In the genomic region with DNA sequence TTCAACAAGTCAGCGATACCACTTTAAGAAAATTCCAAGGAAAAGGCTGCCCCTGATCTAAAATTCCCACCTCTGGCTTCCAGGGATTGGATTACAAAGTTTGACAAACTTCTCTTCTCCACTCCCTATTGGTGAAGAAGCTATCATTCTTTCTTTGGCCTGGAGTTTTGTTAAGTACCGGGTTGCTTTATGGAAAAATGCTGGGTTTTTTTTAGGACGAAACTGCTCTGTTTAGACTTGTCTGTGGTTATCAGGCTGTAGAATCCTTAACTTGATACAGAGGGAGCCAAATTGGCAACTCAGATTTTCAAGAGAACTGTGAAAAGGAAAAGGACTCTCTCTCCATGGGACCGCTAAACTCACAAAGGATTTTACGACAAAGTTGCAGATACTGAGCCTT, we compare ENCODE assay signal across 8 mouse cellular contexts. TPM values are rescaled to one million over a fixed set of nuclear protein-coding genes. Genes with fewer than 3 reads are reported as not detected.
DNase-seq lines count a peak whose midpoint lies in the region; ATAC-seq and TF ChIP-seq lines count a peak whose summit lies in the region.

A gene (plus strand): TSS at position 134 of the 400 bp plus-strand sequence.

- in situ Hi-C loops in CH12.LX (cut with MboI; ENCODE audit: low pct_ligation_motif_present, low pct_unique_long_range_greater_than_20kb, low sequenced_read_pairs), result loop anchor here (25.0 kb wide), 2 partner anchors 585 to 1210 kb away; a partner anchor contains a TSS

- H3K4me1 ChIP-seq in CH12.LX (ENCODE audit: control insufficient read depth in 1 of 2, insufficient read depth in 2 of 2), result peaks cover 0 to 21% of the 10 kb centered on the region in 2 experiments; a peak in 2 of 4 replicates
- H3K4me1 ChIP-seq in forebrain, embryonic 15.5 days, result peaks cover 39% of the 10 kb centered on the region
- peaks cover 56% of the 10 kb centered on the region for H3K4me1 ChIP-seq in hindbrain, embryonic 10.5 days (replicated peaks)
- peaks cover 6% of the 10 kb centered on the region; the same call in 1 of the 2 replicates for H3K4me1 ChIP-seq in liver, postnatal 0 days (ENCODE audit: insufficient read depth)

- no peaks in the 10 kb centered on the region for H3K27me3 ChIP-seq in CH12.LX (replicated peaks)
- no peaks in the 10 kb centered on the region for H3K27me3 ChIP-seq in forebrain, embryonic 15.5 days
- H3K27me3 ChIP-seq in hindbrain, embryonic 10.5 days (ENCODE audit: insufficient read depth, poor library complexity, severe bottlenecking), result no peaks in the 10 kb centered on the region
- no peaks in the 10 kb centered on the region for H3K27me3 ChIP-seq in liver, postnatal 0 days (ENCODE audit: insufficient read depth, low read length)

- dilution Hi-C loops in CH12.LX (cut with MboI; ENCODE audit: extremely low pct_ligation_motif_present, extremely low pct_unique_long_range_greater_than_20kb, low sequenced_read_pairs), result no loop called here

- no peak for TF ChIP-seq EP300 in CH12.LX (IDR thresholded peaks at IDR 0.05; ENCODE audit: low read length)
- TF ChIP-seq EP300 in liver, postnatal 0 days (IDR thresholded peaks at IDR 0.05; ENCODE audit: low read depth), result no peak

- DNase-seq in CH12.LX (ENCODE audit: extremely low read depth), result no peak
- DNase-seq in adrenal gland, adult 8-10 months, result no peak
- DNase-seq in hindbrain, embryonic 10.5 days (ENCODE audit: low spot score), result peak; percentile 17
- DNase-seq in liver, postnatal 0 days, result no peak
- peak; percentile 35 for DNase-seq in telencephalon, adult 2 months (ENCODE audit: low read depth, low spot score)
- no peak for DNase-seq in spleen, postnatal 10 days (ENCODE audit: low spot score in 2 of 2)
- no peak for DNase-seq in urinary bladder, postnatal 4 days (ENCODE audit: low spot score in 2 of 2)

- TF ChIP-seq CTCF in CH12.LX (conservative IDR thresholded peaks at IDR 0.05 in 1 of 2, IDR thresholded peaks at IDR 0.05 in 1 of 2; ENCODE audit: low read depth in 2 of 2, low read length in 2 of 2), result no peak
- no peak for TF ChIP-seq CTCF in liver, postnatal 0 days (IDR thresholded peaks at IDR 0.05; ENCODE audit: low read depth)

- H3K27ac ChIP-seq in CH12.LX (ENCODE audit: insufficient read depth, low read depth), result no peak within 1 kb of the TSS
- peak within 1 kb of the TSS; percentile 91 for H3K27ac ChIP-seq in forebrain, embryonic 15.5 days (replicated peaks)
- peak within 1 kb of the TSS; percentile 92 for H3K27ac ChIP-seq in hindbrain, embryonic 10.5 days
- H3K27ac ChIP-seq in liver, postnatal 0 days (ENCODE audit: low read depth), result peak within 1 kb of the TSS; percentile 90

- under 1% methylated on average over 5 of the region's 5 CpGs for WGBS in forebrain, embryonic 15.5 days
- 1% methylated on average over 5 of the region's 5 CpGs for WGBS in hindbrain, embryonic 10.5 days
- 44% methylated on average over 5 of the region's 5 CpGs for WGBS in liver, postnatal 0 days (ENCODE audit: insufficient replicate concordance)

- no peak for TF ChIP-seq POLR2A in CH12.LX (IDR thresholded peaks at IDR 0.05; ENCODE audit: low read depth, low read length)

- H3K36me3 ChIP-seq in CH12.LX (replicated peaks in 1 of 2; ENCODE audit: control insufficient read depth in 1 of 2, insufficient read depth in 1 of 2, low read length in 1 of 2), result no peaks in the 10 kb centered on the region
- H3K36me3 ChIP-seq in forebrain, embryonic 15.5 days, result no peaks in the 10 kb centered on the region
- H3K36me3 ChIP-seq in hindbrain, embryonic 10.5 days, result no peaks in the 10 kb centered on the region
- no peaks in the 10 kb centered on the region for H3K36me3 ChIP-seq in liver, postnatal 0 days (replicated peaks; ENCODE audit: insufficient read depth, low read length)

- peak within 1 kb of the TSS; percentile 73 to 92 (median 90) for H3K4me3 ChIP-seq in CH12.LX (replicated peaks in 1 of 3; ENCODE audit: low read depth in 2 of 3, low read length in 2 of 3, poor library complexity in 1 of 3)
- H3K4me3 ChIP-seq in forebrain, embryonic 15.5 days, result peak within 1 kb of the TSS; percentile 61
- H3K4me3 ChIP-seq in hindbrain, embryonic 10.5 days, result peak within 1 kb of the TSS; percentile 74
- peak within 1 kb of the TSS; percentile 70 for H3K4me3 ChIP-seq in liver, postnatal 0 days (ENCODE audit: low read depth, low read length)

- no peaks in the 10 kb centered on the region for H3K9me3 ChIP-seq in CH12.LX (replicated peaks; ENCODE audit: low read length)
- H3K9me3 ChIP-seq in forebrain, embryonic 15.5 days, result no peaks in the 10 kb centered on the region
- no peaks in the 10 kb centered on the region for H3K9me3 ChIP-seq in hindbrain, embryonic 10.5 days
- H3K9me3 ChIP-seq in liver, postnatal 0 days (ENCODE audit: low read length), result no peaks in the 10 kb centered on the region

- peak within 1 kb of the TSS; percentile 99 for H3K4me2 ChIP-seq in CH12.LX (ENCODE audit: insufficient read depth, low read depth, poor library complexity, severe bottlenecking)
- peak within 1 kb of the TSS; percentile 60 for H3K4me2 ChIP-seq in forebrain, embryonic 15.5 days (replicated peaks)
- H3K4me2 ChIP-seq in liver, postnatal 0 days (ENCODE audit: low read depth, low read length), result peak within 1 kb of the TSS; percentile 74

- peak within 1 kb of the TSS; percentile 93 for H3K9ac ChIP-seq in CH12.LX (ENCODE audit: insufficient read depth, low read depth)
- peak within 1 kb of the TSS; percentile 74 for H3K9ac ChIP-seq in forebrain, embryonic 15.5 days (replicated peaks)
- H3K9ac ChIP-seq in liver, postnatal 0 days (replicated peaks), result peak within 1 kb of the TSS; percentile 82

- TF ChIP-seq RAD21 in CH12.LX (IDR thresholded peaks at IDR 0.05; ENCODE audit: low read depth, low read length), result no peak

- no peak for ATAC-seq in forebrain, embryonic 15.5 days (replicated peaks)
- no peak for ATAC-seq in liver, postnatal 0 days

- no peaks in the 10 kb centered on the region for H3K79me2 ChIP-seq in CH12.LX (replicated peaks; ENCODE audit: control insufficient read depth, extremely low read depth, insufficient read depth, poor library complexity, severe bottlenecking)

TF ChIP-seq in CH12.LX, 34 proteins besides CTCF, POLR2A, EP300 and RAD21:
- no peak for TF ChIP-seq ZC3H11A (IDR thresholded peaks at IDR 0.05; ENCODE audit: low read depth, low read length)
- no peak for TF ChIP-seq NRF1 (IDR thresholded peaks at IDR 0.05; ENCODE audit: low read depth, low read length)
- TF ChIP-seq CHD1 (IDR thresholded peaks at IDR 0.05; ENCODE audit: low read depth, low read length), result no peak
- no peak for TF ChIP-seq RCOR1 (conservative IDR thresholded peaks at IDR 0.05; ENCODE audit: low read depth, low read length)
- no peak for TF ChIP-seq MAX (IDR thresholded peaks at IDR 0.05; ENCODE audit: low read length)
- TF ChIP-seq IRF4 (IDR thresholded peaks at IDR 0.05; ENCODE audit: low read depth, low read length), result no peak
- no peak for TF ChIP-seq MYC (IDR thresholded peaks at IDR 0.05; ENCODE audit: low read depth, low read length)

RNA-seq across cellular contexts. Expression of the gene that starts here (rescaled TPM):
- 0.89 and 1.6 TPM in 2 replicates for total RNA-seq in CH12.LX (2012; rRNA removed)
- total RNA-seq in CH12.LX (2014; rRNA removed), result 1.6 and 2.5 TPM in 2 replicates
- 0.93 TPM in 2 replicates for polyA plus RNA-seq in CH12.LX (2012; ENCODE audit: insufficient read length, low read depth)
- 10 to 100 TPM; 41.4 to 55.0 (median 44.1) TPM for total RNA-seq in adrenal gland, adult 8-10 months (2022)
- polyA plus RNA-seq in forebrain, embryonic 15.5 days (2015; fragmentation: Nextera tagmentation; extraction: Ambion mirVana), result 8.9 and 9.4 TPM in 2 replicates
- 34.3 and 34.4 TPM in 2 replicates for polyA plus RNA-seq in hindbrain, embryonic 10.5 days (2016; fragmentation: Nextera tagmentation; extraction: Ambion mirVana)
- 8.4 and 9.0 TPM in 2 replicates for polyA plus RNA-seq in liver, postnatal 0 days (2015; fragmentation: Nextera tagmentation; extraction: Ambion mirVana)

Comparison
In these comparisons a context has a peak if more than half of its experiments do, and no peak if none do; other contexts are left out.
1. RNA of the gene that starts here (total RNA-seq): 41.4 to 55.0 TPM in adrenal gland, adult 8-10 months; 0.89 to 2.5 TPM in CH12.LX; every median in the first group is over 10 times any median in the second.
2. DNase-seq: peak in hindbrain, embryonic 10.5 days (single experiment) and telencephalon, adult 2 months (single experiment); none in CH12.LX (single experiment), adrenal gland, adult 8-10 months (single experiment), liver, postnatal 0 days (single experiment), spleen, postnatal 10 days (0 of 2) and urinary bladder, postnatal 4 days (0 of 2).
3. Peak in every context shown above with its lines, with median percentiles within 50 percentile points of each other: H3K4me2 ChIP-seq, H3K4me3 ChIP-seq and H3K9ac ChIP-seq.